18 mouse cellular contexts compared by ENCODE assay signal in genomic region chr17:31817815-31818214, GRCm38 (mm10). TPM values are rescaled to one million over a fixed set of nuclear protein-coding genes. Genes with fewer than 3 reads are reported as not detected.
A peak's percentile ranks its signal among the peaks of the same experiment; 100 is the strongest.
DNase-seq lines count a peak whose midpoint lies in the region; ATAC-seq and TF ChIP-seq lines count a peak whose summit lies in the region.
"Had no signal": no experiment of that assay in that cellular context is flagged by ENCODE, and none has a peak within 500 bp of the region (broad histone marks: within the 10 kb centered on the region; RNA-seq: fewer than 3 reads in every experiment).

No protein-coding gene starts in this region.

- ATAC-seq in forebrain, embryonic 12.5 days (ENCODE audit: low FRiP score), result no peak
- ATAC-seq in forebrain, postnatal 0 days, result no peak
- no peak for ATAC-seq in hindbrain, embryonic 12.5 days (ENCODE audit: low FRiP score)
- ATAC-seq in midbrain, embryonic 15.5 days (replicated peaks), result no peak
- ATAC-seq in heart, embryonic 12.5 days (ENCODE audit: insufficient number of reproducible peaks, low FRiP score), result no peak
- ATAC-seq: liver, postnatal 0 days had no signal

- 88% methylated on average over 1 of the region's 1 CpGs for WGBS in forebrain, embryonic 12.5 days
- WGBS in forebrain, postnatal 0 days, result 90% methylated on average over 1 of the region's 1 CpGs
- 89% methylated on average over 1 of the region's 1 CpGs for WGBS in hindbrain, embryonic 12.5 days
- WGBS in midbrain, embryonic 15.5 days, result 94% methylated on average over 1 of the region's 1 CpGs
- 92% methylated on average over 1 of the region's 1 CpGs for WGBS in heart, embryonic 12.5 days

- DNase-seq in forebrain, postnatal 0 days, result no peak
- peak; percentile 46 for DNase-seq in CD4-positive helper T cell, adult 2 months (ENCODE audit: low read depth, low spot score)
- no peak for DNase-seq in layer of hippocampus, adult 18-20 months (ENCODE audit: low spot score in 2 of 2)
- DNase-seq: adrenal gland, postnatal 25 days; cerebellum, adult 8-10 months; kidney, adult 9 months; liver; liver, postnatal 0 days; lung, postnatal 14 days; thymus, postnatal 25 days had no signal

- H3K4me3 ChIP-seq in forebrain, embryonic 12.5 days (replicated peaks), result no peak overlapping the region
- no peak overlapping the region for H3K4me3 ChIP-seq in forebrain, postnatal 0 days (ENCODE audit: low read depth, low read length)
- no peak overlapping the region for H3K4me3 ChIP-seq in hindbrain, embryonic 12.5 days
- H3K4me3 ChIP-seq in midbrain, embryonic 15.5 days, result no peak overlapping the region
- no peak overlapping the region for H3K4me3 ChIP-seq in heart, embryonic 12.5 days
- H3K4me3 ChIP-seq: embryonic facial prominence, embryonic 12.5 days; heart, embryonic 15.5 days; megakaryocyte, embryonic 14.5 days had no signal

- no peaks in the 10 kb centered on the region for H3K9me3 ChIP-seq in forebrain, embryonic 12.5 days
- H3K9me3 ChIP-seq in forebrain, postnatal 0 days (ENCODE audit: low read length), result no peaks in the 10 kb centered on the region
- H3K9me3 ChIP-seq in hindbrain, embryonic 12.5 days (replicated peaks), result no peaks in the 10 kb centered on the region
- H3K9me3 ChIP-seq in midbrain, embryonic 15.5 days, result no peaks in the 10 kb centered on the region
- no peaks in the 10 kb centered on the region for H3K9me3 ChIP-seq in heart, embryonic 12.5 days (replicated peaks)
- H3K9me3 ChIP-seq: embryonic facial prominence, embryonic 12.5 days; heart, embryonic 15.5 days; megakaryocyte, embryonic 14.5 days had no signal

- peaks cover 54% of the 10 kb centered on the region for H3K4me1 ChIP-seq in forebrain, embryonic 12.5 days
- H3K4me1 ChIP-seq in forebrain, postnatal 0 days (ENCODE audit: insufficient read depth), result peaks cover 31% of the 10 kb centered on the region
- peaks cover 40% of the 10 kb centered on the region for H3K4me1 ChIP-seq in hindbrain, embryonic 12.5 days
- H3K4me1 ChIP-seq in midbrain, embryonic 15.5 days, result peaks cover 23% of the 10 kb centered on the region
- peaks cover 39% of the 10 kb centered on the region for H3K4me1 ChIP-seq in heart, embryonic 12.5 days (replicated peaks)

- no peak overlapping the region for H3K4me2 ChIP-seq in forebrain, embryonic 12.5 days
- H3K4me2 ChIP-seq in forebrain, postnatal 0 days (ENCODE audit: low read depth), result no peak overlapping the region
- no peak overlapping the region for H3K4me2 ChIP-seq in hindbrain, embryonic 12.5 days (replicated peaks)
- H3K4me2 ChIP-seq in midbrain, embryonic 15.5 days, result no peak overlapping the region
- no peak overlapping the region for H3K4me2 ChIP-seq in heart, embryonic 12.5 days
- H3K4me2 ChIP-seq: embryonic facial prominence, embryonic 12.5 days; heart, embryonic 15.5 days had no signal

- no peak for TF ChIP-seq CTCF in forebrain, postnatal 0 days (IDR thresholded peaks at IDR 0.05; ENCODE audit: low read depth)

- H3K36me3 ChIP-seq in forebrain, embryonic 12.5 days (replicated peaks), result no peaks in the 10 kb centered on the region
- no peaks in the 10 kb centered on the region for H3K36me3 ChIP-seq in forebrain, postnatal 0 days (ENCODE audit: insufficient read depth)
- no peaks in the 10 kb centered on the region for H3K36me3 ChIP-seq in hindbrain, embryonic 12.5 days
- H3K36me3 ChIP-seq in midbrain, embryonic 15.5 days (replicated peaks), result no peaks in the 10 kb centered on the region
- H3K36me3 ChIP-seq in heart, embryonic 12.5 days, result no peaks in the 10 kb centered on the region
- H3K36me3 ChIP-seq: embryonic facial prominence, embryonic 12.5 days; heart, embryonic 15.5 days had no signal

- peak overlapping the region; percentile 77; the same call in 1 of the 2 replicates for H3K27ac ChIP-seq in forebrain, embryonic 12.5 days
- H3K27ac ChIP-seq in forebrain, postnatal 0 days (ENCODE audit: low read depth, low read length), result no peak overlapping the region
- H3K27ac ChIP-seq in hindbrain, embryonic 12.5 days, result peak overlapping the region; percentile 52; the same call in 1 of the 2 replicates
- H3K27ac ChIP-seq in midbrain, embryonic 15.5 days, result peak overlapping the region; percentile 80
- H3K27ac ChIP-seq in heart, embryonic 12.5 days (ENCODE audit: poor library complexity, severe bottlenecking), result no peak overlapping the region
- H3K27ac ChIP-seq: embryonic facial prominence, embryonic 12.5 days; heart, embryonic 15.5 days; stomach, postnatal 0 days had no signal

- no peaks in the 10 kb centered on the region for H3K27me3 ChIP-seq in forebrain, embryonic 12.5 days
- no peaks in the 10 kb centered on the region for H3K27me3 ChIP-seq in forebrain, postnatal 0 days (ENCODE audit: insufficient read depth, low read length)
- H3K27me3 ChIP-seq in hindbrain, embryonic 12.5 days, result 0 out of 2 replicates have a peak, but pooled peaks cover 3% of the 10 kb centered on the region
- no peaks in the 10 kb centered on the region for H3K27me3 ChIP-seq in midbrain, embryonic 15.5 days (replicated peaks)
- H3K27me3 ChIP-seq in heart, embryonic 12.5 days (replicated peaks), result no peaks in the 10 kb centered on the region
- H3K27me3 ChIP-seq: embryonic facial prominence, embryonic 12.5 days; heart, embryonic 15.5 days had no signal

- H3K9ac ChIP-seq in forebrain, embryonic 12.5 days, result no peak overlapping the region
- no peak overlapping the region for H3K9ac ChIP-seq in forebrain, postnatal 0 days
- H3K9ac ChIP-seq in hindbrain, embryonic 12.5 days, result no peak overlapping the region
- H3K9ac ChIP-seq in midbrain, embryonic 15.5 days, result no peak overlapping the region
- no peak overlapping the region for H3K9ac ChIP-seq in heart, embryonic 12.5 days
- H3K9ac ChIP-seq: embryonic facial prominence, embryonic 12.5 days; heart, embryonic 15.5 days; liver, postnatal 0 days had no signal

RNA-seq across cellular contexts. Expression of gene Sik1, which starts 37.8 kb away (rescaled TPM):
- 15.2 and 16.7 TPM in 2 replicates for polyA plus RNA-seq in forebrain, embryonic 12.5 days (2016; fragmentation: Nextera tagmentation; extraction: Ambion mirVana)
- 34.6 and 42.2 TPM in 2 replicates for total RNA-seq in forebrain, postnatal 0 days (2014; rRNA removed)
- polyA plus RNA-seq in forebrain, postnatal 0 days (2015; fragmentation: Nextera tagmentation; extraction: Ambion mirVana), result 18.6 and 19.4 TPM in 2 replicates
- polyA plus RNA-seq in hindbrain, embryonic 12.5 days (2016; fragmentation: Nextera tagmentation; extraction: Ambion mirVana), result 16.5 and 18.9 TPM in 2 replicates
- polyA plus RNA-seq in midbrain, embryonic 15.5 days (2015; fragmentation: Nextera tagmentation; extraction: Ambion mirVana), result 22.9 and 25.5 TPM in 2 replicates
- total RNA-seq in layer of hippocampus, adult 18-20 months (2021), result 10 to 100 TPM; 17.0 to 20.1 TPM
- 23.3 and 24.3 TPM in 2 replicates for polyA plus RNA-seq in heart, embryonic 12.5 days (2016; fragmentation: Nextera tagmentation; extraction: Ambion mirVana)

Comparison
In these comparisons a context has a peak if more than half of its experiments do, and no peak if none do; other contexts are left out.
1. H3K27ac ChIP-seq: peak in forebrain, embryonic 12.5 days (single experiment), hindbrain, embryonic 12.5 days (single experiment) and midbrain, embryonic 15.5 days (single experiment); none in forebrain, postnatal 0 days (single experiment) and heart, embryonic 12.5 days (single experiment).